ENCODE assay signal across 8 mouse cellular contexts in the genomic region with DNA sequence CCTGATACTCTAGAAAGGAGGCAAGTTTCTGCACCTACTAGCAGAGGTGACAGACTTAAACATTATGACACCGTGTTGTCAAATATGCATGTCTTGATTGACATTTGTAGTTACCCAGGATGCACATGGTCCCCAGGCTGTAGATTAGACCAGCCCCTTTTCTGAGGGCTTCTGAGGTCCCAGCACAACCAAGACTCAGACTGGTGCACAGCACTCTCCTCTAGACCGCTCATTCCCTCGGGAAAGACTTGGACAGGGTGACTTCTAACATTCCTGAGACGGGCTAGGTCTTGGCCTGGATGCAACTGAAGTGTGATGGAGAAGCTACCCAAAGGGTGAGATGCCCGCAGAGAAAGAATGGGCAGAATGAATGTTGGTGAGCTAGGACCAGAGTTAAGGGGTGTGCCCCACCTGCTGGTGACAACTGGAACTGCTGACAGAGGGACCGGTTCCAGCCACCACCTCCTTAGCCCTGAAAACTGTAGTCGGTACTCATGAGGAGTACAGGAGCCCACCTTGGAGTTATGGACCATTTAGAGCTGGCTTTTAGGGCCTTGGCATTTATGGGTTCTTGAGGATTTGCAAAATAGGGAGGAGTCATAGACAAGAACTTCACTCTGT. TPM values are rescaled to one million over a fixed set of nuclear protein-coding genes. Genes with fewer than 3 reads are reported as not detected.
DNase-seq lines count a peak whose midpoint lies in the region; ATAC-seq and TF ChIP-seq lines count a peak whose summit lies in the region.

No protein-coding gene starts in this region.

- 25% methylated on average over 7 of the region's 7 CpGs for WGBS in large intestine, adult 2 months
- 23% methylated on average over 7 of the region's 7 CpGs for WGBS in lung, adult 2 months
- WGBS in olfactory bulb, adult 2 months, result 17% methylated on average over 7 of the region's 7 CpGs

- peak; percentile 82 for ATAC-seq in erythroblast, adult 5-6 weeks (replicated peaks; ENCODE audit: low FRiP score, poor library complexity, severe bottlenecking)

- TF ChIP-seq POLR2A in lung, adult 2 months (IDR thresholded peaks at IDR 0.05; ENCODE audit: borderline replicate concordance, extremely low read depth, low read depth, low read length), result no peak
- no peak for TF ChIP-seq POLR2A in olfactory bulb, adult 2 months (IDR thresholded peaks at IDR 0.05; ENCODE audit: insufficient read depth, low read depth, low read length)

- intact Hi-C loops in heart, postnatal 10 days (cut with DNase I), result loop anchor here (1.0 to 5.0 kb wide), 2 partner anchors 133 to 170 kb away; no protein-coding TSS in a partner anchor

- peak; percentile 94 for TF ChIP-seq CTCF in lung, adult 2 months (IDR thresholded peaks at IDR 0.05; ENCODE audit: insufficient read depth, low read length)
- peak; percentile 76 for TF ChIP-seq CTCF in olfactory bulb, adult 2 months (IDR thresholded peaks at IDR 0.05; ENCODE audit: insufficient read depth, low read depth, low read length)

- H3K27ac ChIP-seq in olfactory bulb, adult 2 months (ENCODE audit: insufficient read depth, low read depth, low read length), result no peak overlapping the region; the same call in 1 of the 2 replicates

- peak; percentile 52 to 55 for DNase-seq in CD8-positive naive resting alpha-beta T cell, adult 2 months (ENCODE audit: low read depth in 2 of 2, low spot score in 2 of 2)
- DNase-seq in brain, adult 2 months (ENCODE audit: low read depth, low spot score), result peak; percentile 87
- DNase-seq in heart, postnatal 10 days, result peak; percentile 81 to 86
- DNase-seq in large intestine, adult 2 months (ENCODE audit: low read depth, low spot score), result peak; percentile 32
- DNase-seq in lung, adult 2 months, result peak; percentile 78
- DNase-seq in thymus, postnatal 0 days (ENCODE audit: low spot score), result peak; percentile 58

- H3K4me1 ChIP-seq in lung, adult 2 months (ENCODE audit: control insufficient read depth, insufficient read depth, low read length), result no peaks in the 10 kb centered on the region
- peaks cover 28% of the 10 kb centered on the region for H3K4me1 ChIP-seq in olfactory bulb, adult 2 months (ENCODE audit: control insufficient read depth, insufficient read depth, low read length)

- no peak overlapping the region for H3K4me3 ChIP-seq in lung, adult 2 months (replicated peaks; ENCODE audit: extremely low read depth, low read depth, low read length)
- no peak overlapping the region for H3K4me3 ChIP-seq in olfactory bulb, adult 2 months (ENCODE audit: insufficient read depth, low read depth, low read length)

RNA-seq across cellular contexts. Expression of gene Aar2, which starts 31.7 kb away (rescaled TPM):
- 1.0 and 2.1 TPM in 2 replicates for total RNA-seq in erythroblast, adult 5-6 weeks (2015; ENCODE audit: low replicate concordance)
- 3.5 and 7.2 TPM in 2 replicates for total RNA-seq in erythroblast, adult 5-6 weeks (2017; ENCODE audit: low replicate concordance)
- 10 to 100 TPM; 19.7 to 22.7 TPM for total RNA-seq in heart, postnatal 10 days (2021)
- 22.2 and 26.0 TPM in 2 replicates for polyA plus RNA-seq in large intestine, adult 2 months (2012; rRNA removed)
- polyA plus RNA-seq in lung, adult 2 months (2012; rRNA removed), result 31.3 and 35.0 TPM in 2 replicates
- not detected in 2 replicates for polyA plus RNA-seq in olfactory bulb, adult 2 months (2012; ENCODE audit: insufficient read depth, insufficient read length, low replicate concordance, missing spikeins)
- polyA plus RNA-seq in thymus, postnatal 0 days (2015; fragmentation: Nextera tagmentation; extraction: Ambion mirVana), result 27.5 and 29.2 TPM in 2 replicates

Comparison
In these comparisons a context has a peak if more than half of its experiments do, and no peak if none do; other contexts are left out.
1. DNase-seq: peak in every context shown above with its lines; median percentile 87 in brain, adult 2 months; 84 in heart, postnatal 10 days; 78 in lung, adult 2 months; 58 in thymus, postnatal 0 days; 54 in CD8-positive naive resting alpha-beta T cell, adult 2 months; 32 in large intestine, adult 2 months.
2. RNA of gene Aar2, which starts 31.7 kb away (polyA plus RNA-seq): 31.3 to 35.0 TPM in lung, adult 2 months, 27.5 to 29.2 TPM in thymus, postnatal 0 days and 22.2 to 26.0 TPM in large intestine, adult 2 months; not detected in olfactory bulb, adult 2 months; every median in the first group is over 10 times any median in the second.